Mouse (Mus musculus): ENCODE results near the gene Acadl. TPM values are rescaled to one million over a fixed set of nuclear protein-coding genes. Genes with fewer than 3 reads are reported as not detected.

Acadl gene
- polyA plus RNA-seq, 1 experiment from 2014 or later, result 52.2 TPM

DNA sequence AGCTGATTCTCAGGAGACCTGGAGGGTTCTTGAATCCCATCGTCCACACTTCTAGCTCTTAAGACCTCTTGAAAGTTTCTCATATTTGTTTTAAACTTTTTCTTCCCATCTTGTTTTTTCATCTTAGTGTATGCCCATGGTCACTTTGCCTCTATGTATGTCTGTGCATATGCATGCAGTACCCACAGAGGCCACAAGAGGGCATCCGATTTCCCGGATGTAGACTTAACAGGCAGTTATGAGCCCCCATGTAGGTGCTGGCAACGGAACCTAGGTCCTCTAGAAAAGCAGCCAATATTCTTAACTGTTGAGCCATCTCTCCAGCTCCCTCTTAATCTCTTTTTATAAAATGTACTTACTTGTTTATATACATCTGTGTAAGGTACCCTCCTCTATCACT, 15.6 kb downstream of the Acadl start:
- H3K4me2 ChIP-seq (ENCODE audit: low read depth, low read length, severe bottlenecking), result no peak overlapping the region
- no peaks in the 10 kb centered on the region for H3K27me3 ChIP-seq (ENCODE audit: control insufficient read depth, insufficient read depth, low read length)
- peaks cover 8% of the 10 kb centered on the region for H3K36me3 ChIP-seq (ENCODE audit: control insufficient read depth, insufficient read depth, low read length)
- DNase-seq (ENCODE audit: low spot score) (no peak), ATAC-seq (replicated peaks; ENCODE audit: low FRiP score) (no peak)
- H3K27ac ChIP-seq (ENCODE audit: low read depth, low read length), result no peak overlapping the region
- H3K4me1 ChIP-seq (replicated peaks; ENCODE audit: control insufficient read depth, insufficient read depth, low read length), result no peaks in the 10 kb centered on the region
- 90% methylated on average over 4 of the region's 4 CpGs for WGBS
- peaks cover 6% of the 10 kb centered on the region; the same call in 1 of the 2 replicates for H3K9me3 ChIP-seq (ENCODE audit: control insufficient read depth, low read length)
- no peak overlapping the region for H3K4me3 ChIP-seq (ENCODE audit: low read depth, low read length)
- no peak overlapping the region for H3K9ac ChIP-seq (ENCODE audit: low read length)

DNA sequence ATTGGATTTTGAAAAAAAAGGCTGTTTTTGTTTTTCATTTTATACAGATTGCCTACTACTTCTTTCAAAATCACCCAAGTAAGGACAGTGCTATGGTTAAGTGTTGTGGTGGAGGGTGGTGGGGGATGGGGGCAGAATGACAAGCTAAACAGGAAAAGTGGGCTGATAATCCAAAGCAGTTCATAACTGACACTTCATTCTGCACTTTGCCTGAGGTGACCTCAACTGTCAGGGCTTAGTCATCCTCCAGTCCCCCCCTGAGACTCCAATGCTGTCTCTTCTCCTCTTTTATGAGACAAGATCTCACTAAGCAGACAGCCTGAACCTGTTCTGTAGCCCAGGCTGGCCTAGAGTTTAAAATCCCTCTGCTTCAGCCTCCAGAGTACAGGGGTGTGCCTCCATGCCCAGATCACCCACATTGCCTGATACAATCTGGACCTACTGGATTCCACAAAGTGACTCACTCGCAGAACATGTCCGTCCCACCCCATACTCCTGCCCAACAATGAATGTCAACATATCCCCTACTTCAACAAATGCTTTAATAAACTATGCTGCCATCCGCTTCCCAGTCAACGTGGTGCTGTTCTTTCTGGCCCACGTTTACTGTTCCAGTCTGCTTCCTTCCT, 17.3 kb downstream of the Acadl start:
- 93% methylated on average over 5 of the region's 5 CpGs for WGBS
- Histone ChIP-seq H3K9me3 (ENCODE audit: control insufficient read depth, low read length) (peaks cover 6% of the 10 kb centered on the region; the same call in 1 of the 2 replicates), H3K27me3 (ENCODE audit: control insufficient read depth, insufficient read depth, low read length) (no peaks in the 10 kb centered on the region), H3K4me2 (ENCODE audit: low read depth, low read length, severe bottlenecking) (no peak overlapping the region), H3K4me1 (replicated peaks; ENCODE audit: control insufficient read depth, insufficient read depth, low read length) (no peaks in the 10 kb centered on the region), H3K27ac (ENCODE audit: low read depth, low read length) (no peak overlapping the region), H3K9ac (ENCODE audit: low read length) (no peak overlapping the region), H3K4me3 (ENCODE audit: low read depth, low read length) (no peak overlapping the region), H3K36me3 (ENCODE audit: control insufficient read depth, insufficient read depth, low read length) (peaks cover 8% of the 10 kb centered on the region)
- ATAC-seq (replicated peaks; ENCODE audit: low FRiP score) (no peak), DNase-seq (ENCODE audit: low spot score) (no peak)

GRCm38 (mm10) chr1:66841938-66842337, 21.1 kb downstream of the Acadl start:
- Histone ChIP-seq H3K27me3 (ENCODE audit: control insufficient read depth, insufficient read depth, low read length) (no peaks in the 10 kb centered on the region), H3K27ac (ENCODE audit: low read depth, low read length) (no peak overlapping the region), H3K9ac (ENCODE audit: low read length) (no peak overlapping the region), H3K36me3 (ENCODE audit: control insufficient read depth, insufficient read depth, low read length) (no peaks in the 10 kb centered on the region), H3K4me3 (ENCODE audit: low read depth, low read length) (no peak overlapping the region), H3K4me2 (ENCODE audit: low read depth, low read length, severe bottlenecking) (no peak overlapping the region), H3K9me3 (ENCODE audit: control insufficient read depth, low read length) (no peaks in the 10 kb centered on the region), H3K4me1 (replicated peaks; ENCODE audit: control insufficient read depth, insufficient read depth, low read length) (no peaks in the 10 kb centered on the region)
- DNase-seq (ENCODE audit: low spot score), result no peak
- WGBS, result 72% methylated on average over 10 of the region's 10 CpGs
- ATAC-seq (replicated peaks; ENCODE audit: low FRiP score), result no peak; the same call in 1 of the 2 replicates

- no peak for DNase-seq (ENCODE audit: low spot score)
Measured at GRCm38 (mm10) chr1:66841510-66841909, 21.6 kb downstream of the Acadl start.

DNA sequence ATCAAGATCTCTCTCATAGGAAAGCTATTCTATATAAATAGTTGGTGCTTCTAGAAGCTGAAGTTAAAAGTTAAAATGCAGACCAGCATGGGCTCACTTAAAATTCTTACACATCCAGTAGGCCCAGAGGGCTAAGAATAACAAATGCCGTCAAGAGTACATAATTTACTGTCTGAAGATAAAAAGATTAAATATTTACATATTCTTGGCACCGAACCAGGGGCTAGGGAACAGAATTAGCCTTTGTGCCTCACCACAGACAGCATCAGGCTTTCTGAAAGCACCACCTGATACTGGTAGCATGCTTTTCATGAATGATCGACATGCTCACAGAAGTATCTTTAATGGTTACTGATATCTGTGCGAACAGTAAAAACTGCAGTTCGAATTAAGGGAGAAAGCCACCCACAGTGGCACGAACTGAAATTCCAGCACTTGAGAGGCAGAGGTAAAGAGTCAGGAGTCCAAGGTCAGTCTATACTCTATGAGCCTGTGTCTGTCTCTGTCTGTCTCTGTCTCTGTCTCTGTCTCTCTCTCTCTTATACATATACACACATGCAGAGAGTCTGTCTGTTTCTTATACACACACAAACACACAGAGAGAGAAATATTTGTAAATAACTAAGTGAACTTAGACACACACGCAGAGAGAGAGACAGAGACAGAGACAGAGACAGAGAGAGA, 23.2 kb downstream of the Acadl start:
- DNase-seq (ENCODE audit: low spot score) (no peak), ATAC-seq (replicated peaks; ENCODE audit: low FRiP score) (no peak)
- no peak overlapping the region for H3K4me2 ChIP-seq (ENCODE audit: low read depth, low read length, severe bottlenecking)
- H3K4me3 ChIP-seq (ENCODE audit: low read depth, low read length), result no peak overlapping the region
- H3K27me3 ChIP-seq (ENCODE audit: control insufficient read depth, insufficient read depth, low read length), result no peaks in the 10 kb centered on the region
- H3K4me1 ChIP-seq (replicated peaks; ENCODE audit: control insufficient read depth, insufficient read depth, low read length), result no peaks in the 10 kb centered on the region
- H3K27ac ChIP-seq (ENCODE audit: low read depth, low read length), result no peak overlapping the region
- no peaks in the 10 kb centered on the region for H3K36me3 ChIP-seq (ENCODE audit: control insufficient read depth, insufficient read depth, low read length)
- WGBS, result 86% methylated on average over 7 of the region's 7 CpGs
- H3K9me3 ChIP-seq (ENCODE audit: control insufficient read depth, low read length), result no peaks in the 10 kb centered on the region
- H3K9ac ChIP-seq (ENCODE audit: low read length), result no peak overlapping the region

More at GRCm38 (mm10) chr1:66841510-66841909, 21.6 kb downstream of the Acadl start:
- Histone ChIP-seq H3K4me1 (replicated peaks; ENCODE audit: control insufficient read depth, insufficient read depth, low read length) (no peaks in the 10 kb centered on the region), H3K9ac (ENCODE audit: low read length) (no peak overlapping the region), H3K36me3 (ENCODE audit: control insufficient read depth, insufficient read depth, low read length) (no peaks in the 10 kb centered on the region), H3K4me2 (ENCODE audit: low read depth, low read length, severe bottlenecking) (no peak overlapping the region), H3K9me3 (ENCODE audit: control insufficient read depth, low read length) (no peaks in the 10 kb centered on the region), H3K27ac (ENCODE audit: low read depth, low read length) (no peak overlapping the region), H3K27me3 (ENCODE audit: control insufficient read depth, insufficient read depth, low read length) (no peaks in the 10 kb centered on the region), H3K4me3 (ENCODE audit: low read depth, low read length) (no peak overlapping the region)
- WGBS, result 82% methylated on average over 6 of the region's 6 CpGs
- no peak for ATAC-seq (replicated peaks; ENCODE audit: low FRiP score)

DNA sequence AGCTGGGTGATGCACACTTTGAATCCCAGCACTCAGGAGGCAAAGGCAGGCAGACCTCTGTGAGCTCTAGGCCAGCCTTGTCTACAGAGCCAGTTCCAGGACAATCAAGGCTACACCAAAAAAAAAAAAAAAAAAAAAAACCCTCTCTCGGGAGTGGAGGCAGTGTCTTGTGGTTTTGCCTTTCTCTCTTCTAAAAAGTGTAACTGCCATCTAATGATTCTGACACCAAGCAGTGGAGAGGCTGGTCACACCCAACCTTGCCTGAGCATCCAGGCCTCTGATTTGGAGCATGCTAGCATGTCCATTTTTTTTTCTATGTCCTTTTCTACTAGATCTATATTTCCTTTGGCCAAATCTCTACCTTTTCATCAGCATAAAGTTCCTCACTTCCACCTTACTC, 23.9 kb downstream of the Acadl start:
- Histone ChIP-seq H3K36me3 (ENCODE audit: control insufficient read depth, insufficient read depth, low read length) (no peaks in the 10 kb centered on the region), H3K27me3 (ENCODE audit: control insufficient read depth, insufficient read depth, low read length) (no peaks in the 10 kb centered on the region), H3K4me1 (replicated peaks; ENCODE audit: control insufficient read depth, insufficient read depth, low read length) (no peaks in the 10 kb centered on the region), H3K9ac (ENCODE audit: low read length) (no peak overlapping the region), H3K4me3 (ENCODE audit: low read depth, low read length) (no peak overlapping the region), H3K4me2 (ENCODE audit: low read depth, low read length, severe bottlenecking) (no peak overlapping the region), H3K9me3 (ENCODE audit: control insufficient read depth, low read length) (no peaks in the 10 kb centered on the region), H3K27ac (ENCODE audit: low read depth, low read length) (no peak overlapping the region)
- WGBS, result 75% methylated on average over 1 of the region's 1 CpGs
- ATAC-seq (replicated peaks; ENCODE audit: low FRiP score) (no peak), DNase-seq (ENCODE audit: low spot score) (no peak)

- Histone ChIP-seq H3K4me1 (replicated peaks; ENCODE audit: control insufficient read depth, insufficient read depth, low read length) (no peaks in the 10 kb centered on the region), H3K27ac (ENCODE audit: low read depth, low read length) (no peak overlapping the region), H3K4me2 (ENCODE audit: low read depth, low read length, severe bottlenecking) (no peak overlapping the region), H3K36me3 (ENCODE audit: control insufficient read depth, insufficient read depth, low read length) (no peaks in the 10 kb centered on the region), H3K9me3 (ENCODE audit: control insufficient read depth, low read length) (no peaks in the 10 kb centered on the region), H3K4me3 (ENCODE audit: low read depth, low read length) (no peak overlapping the region), H3K9ac (ENCODE audit: low read length) (no peak overlapping the region), H3K27me3 (ENCODE audit: control insufficient read depth, insufficient read depth, low read length) (no peaks in the 10 kb centered on the region)
- WGBS, result 60% methylated on average over 16 of the region's 16 CpGs
- DNase-seq (ENCODE audit: low spot score) (peak; percentile 76), ATAC-seq (replicated peaks; ENCODE audit: low FRiP score) (peak; percentile 39)
Measured at GRCm38 (mm10) chr1:66838184-66839042, 24.7 kb downstream of the Acadl start.

- H3K4me2 ChIP-seq (ENCODE audit: low read depth, low read length, severe bottlenecking), result no peak overlapping the region
- 86% methylated on average over 3 of the region's 3 CpGs for WGBS
- no peak for ATAC-seq (replicated peaks; ENCODE audit: low FRiP score)
- H3K9ac ChIP-seq (ENCODE audit: low read length), result no peak overlapping the region
- H3K4me1 ChIP-seq (replicated peaks; ENCODE audit: control insufficient read depth, insufficient read depth, low read length), result no peaks in the 10 kb centered on the region
- no peaks in the 10 kb centered on the region for H3K36me3 ChIP-seq (ENCODE audit: control insufficient read depth, insufficient read depth, low read length)
- no peaks in the 10 kb centered on the region for H3K27me3 ChIP-seq (ENCODE audit: control insufficient read depth, insufficient read depth, low read length)
- H3K4me3 ChIP-seq (ENCODE audit: low read depth, low read length), result no peak overlapping the region
- H3K27ac ChIP-seq (ENCODE audit: low read depth, low read length), result no peak overlapping the region
- DNase-seq (ENCODE audit: low spot score), result no peak
- H3K9me3 ChIP-seq (ENCODE audit: control insufficient read depth, low read length), result no peaks in the 10 kb centered on the region
Measured at GRCm38 (mm10) chr1:66837207-66837606, 25.9 kb downstream of the Acadl start.

All from forebrain, embryonic 11.5 days (tissue).